Mouse (Mus musculus) lung, postnatal 14 days (tissue): ENCODE measurements around the gene Prr9.

Source experiments
- DNase-seq: peaks from one replicate; pipeline ENCODE4 v3.0.0; 2021

Gene Prr9

DNA sequence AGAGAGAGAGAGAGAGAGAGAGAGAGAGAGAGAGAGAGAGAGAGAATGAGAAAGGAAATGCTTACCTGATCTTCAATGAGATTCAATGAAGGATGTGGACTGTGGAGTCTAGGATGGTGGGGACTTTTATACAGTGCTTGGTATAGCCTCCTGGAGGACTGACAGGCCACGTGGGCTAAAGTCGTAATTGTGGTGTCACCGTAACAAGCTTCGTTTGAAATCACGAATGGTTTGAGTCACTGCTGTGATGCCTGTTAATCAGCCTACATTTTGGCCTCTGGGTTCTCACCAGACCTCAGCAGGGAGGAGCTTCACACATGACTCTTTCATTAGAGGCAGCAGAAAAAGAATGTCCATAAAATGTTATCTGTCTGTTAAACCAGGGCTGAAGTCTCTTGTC is at the start of gene Prr9:
Prr9 (minus strand) TSS at position 101 of the 400 bp plus-strand sequence.
- DNase-seq = no peak

DNA sequence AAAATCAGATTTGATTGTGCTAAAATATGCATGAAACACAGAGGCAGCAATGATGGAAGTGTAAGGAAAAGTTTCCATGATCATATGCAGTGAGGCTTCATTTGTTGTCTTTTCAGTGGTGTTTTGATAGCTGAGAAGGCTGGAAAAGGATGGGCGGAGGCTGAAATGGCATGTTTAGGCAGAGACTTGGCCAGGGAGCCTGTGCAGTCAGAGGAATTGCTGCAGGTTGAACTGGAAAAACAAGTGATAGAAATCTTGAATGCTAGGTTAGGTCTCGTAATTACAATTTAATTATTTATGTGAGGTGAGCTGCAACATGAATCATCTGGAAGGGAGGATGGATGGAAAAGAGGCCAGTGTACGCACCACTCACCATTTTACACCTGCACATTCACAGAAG is 46.1 kb upstream of the Prr9 start:
- DNase-seq = no peak

DNA sequence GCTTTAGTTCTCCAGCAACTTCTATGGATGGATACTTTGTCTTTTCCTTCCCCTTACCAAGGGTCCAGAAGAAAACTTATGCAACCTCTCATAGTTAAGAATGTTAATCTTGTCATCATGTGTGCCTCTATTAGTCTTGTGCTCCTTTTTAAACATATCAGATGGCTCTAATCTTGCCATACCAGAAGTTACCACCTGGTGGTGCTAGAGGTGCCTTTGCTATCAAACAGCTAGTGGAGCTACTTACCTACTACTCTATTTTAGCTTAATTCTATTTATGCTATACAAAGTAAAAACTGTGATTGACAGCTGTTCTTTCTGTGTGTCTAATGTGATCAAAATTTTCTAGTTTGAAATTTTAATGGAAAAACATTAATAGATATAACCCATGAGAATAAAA is 29.6 kb upstream of the Prr9 start:
- DNase-seq = peak; percentile 46

DNA sequence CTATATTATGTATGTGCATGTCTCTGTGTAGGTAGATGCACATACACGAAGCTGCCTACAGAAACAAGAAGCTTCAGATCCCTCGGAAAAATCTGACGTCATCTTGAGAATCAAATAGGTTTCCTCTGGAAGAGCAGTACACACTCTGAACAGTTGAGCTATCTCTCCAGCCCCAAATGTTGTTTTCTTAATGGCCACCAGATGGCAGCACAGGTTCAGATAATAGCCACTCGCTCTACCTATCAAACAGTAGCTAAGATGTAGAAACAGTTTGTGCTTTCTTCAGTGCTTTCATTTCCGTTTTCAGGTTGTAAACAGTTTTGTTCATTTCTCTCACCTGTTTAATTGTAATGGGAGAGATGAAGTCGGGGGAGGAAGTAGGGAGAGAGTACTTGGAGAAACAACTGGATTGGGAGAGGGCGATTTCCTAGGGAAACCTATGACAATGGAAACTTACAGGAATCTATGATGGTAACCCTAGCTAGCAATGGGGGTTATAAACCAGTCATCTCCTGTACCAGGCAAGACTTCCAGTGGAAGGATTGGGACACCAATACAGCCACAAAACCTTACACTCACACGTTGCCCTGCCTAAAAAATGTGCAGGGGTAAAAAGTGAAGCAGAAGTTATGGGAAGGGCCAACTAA is 27.0 kb upstream of the Prr9 start:
- DNase-seq = peak; percentile 36

DNA sequence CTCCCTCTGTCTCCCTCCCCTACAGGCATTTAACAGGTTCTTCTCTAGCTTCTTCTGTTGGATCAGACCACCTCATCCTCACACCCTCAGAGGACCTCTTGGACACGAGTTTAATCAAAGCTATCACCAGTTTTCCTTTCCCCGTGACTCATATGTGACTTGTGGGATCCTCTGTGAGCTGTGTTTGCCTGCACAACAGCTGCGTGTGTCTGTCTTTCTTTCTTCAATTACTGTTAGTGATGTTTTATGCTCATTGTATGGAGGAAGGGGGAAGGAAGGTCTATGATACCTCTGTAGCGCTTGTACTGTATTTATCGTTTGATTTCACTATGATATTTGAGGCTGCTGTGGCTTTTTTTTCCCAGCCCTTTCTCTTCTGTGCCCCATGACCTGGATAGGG is 24.2 kb upstream of the Prr9 start:
- DNase-seq = no peak

DNA sequence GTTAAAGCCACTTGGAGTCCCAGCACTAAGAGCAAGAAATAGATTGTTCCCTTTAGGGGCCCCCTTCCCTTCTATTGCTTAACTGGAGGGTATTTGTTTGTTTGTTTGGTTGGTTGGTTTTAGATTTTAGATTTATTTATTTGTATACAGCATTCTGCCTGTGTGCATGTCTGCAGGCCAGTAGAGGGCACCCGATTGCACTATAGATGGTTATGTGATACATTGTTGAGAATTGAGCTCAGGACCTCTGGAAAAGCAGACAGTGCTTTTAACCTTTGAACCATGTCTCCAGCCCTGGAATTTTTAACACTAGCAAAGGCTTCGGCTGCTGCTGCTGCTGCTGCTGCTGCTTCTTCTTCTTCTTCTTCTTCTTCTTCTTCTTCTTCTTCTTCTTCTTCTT is 23.7 kb upstream of the Prr9 start:
- no peak for DNase-seq

DNA sequence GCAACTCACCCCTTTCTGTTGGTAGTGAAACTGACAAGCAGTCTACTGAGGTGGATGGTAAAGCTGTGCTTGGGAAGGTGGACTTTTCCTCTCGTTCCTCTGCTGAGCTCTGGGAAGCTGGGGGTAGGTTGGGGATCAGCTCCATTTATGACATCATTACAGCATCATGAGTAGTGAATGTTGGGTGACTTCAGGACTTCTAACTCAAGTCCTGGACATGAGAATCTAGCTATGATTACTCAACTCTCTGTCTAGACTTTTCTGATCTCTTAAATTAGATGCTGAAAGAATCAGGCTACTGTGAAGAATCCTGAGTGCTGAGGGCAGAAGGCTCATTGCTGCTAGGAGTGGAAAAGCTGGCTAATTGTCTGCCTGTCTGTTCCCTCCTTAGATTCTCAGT is 18.9 kb upstream of the Prr9 start, which contains the start of gene Lelp1:
Lelp1 (minus strand) TSS at position 101 of the 400 bp plus-strand sequence.
- no peak for DNase-seq

DNA sequence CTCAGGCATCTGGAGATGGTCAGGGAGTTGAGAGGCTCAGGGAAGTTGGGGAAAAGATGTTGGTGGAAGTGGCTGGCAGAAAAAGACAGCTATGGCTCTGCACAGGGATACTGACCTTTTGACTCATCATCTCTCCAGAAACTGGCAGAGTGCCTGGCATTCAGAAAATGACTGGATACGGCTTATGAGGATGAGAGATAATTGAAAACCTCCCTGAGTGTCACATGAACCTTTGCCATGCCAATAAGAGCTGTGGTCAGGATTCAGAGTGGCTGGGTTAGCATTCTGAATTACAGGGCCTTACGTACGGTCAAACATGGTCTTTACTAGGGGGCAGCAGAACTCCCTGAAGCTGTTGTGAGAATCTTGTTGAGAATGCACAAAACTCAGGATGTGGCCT is 2.8 kb downstream of the Prr9 start:
- DNase-seq = no peak

DNA sequence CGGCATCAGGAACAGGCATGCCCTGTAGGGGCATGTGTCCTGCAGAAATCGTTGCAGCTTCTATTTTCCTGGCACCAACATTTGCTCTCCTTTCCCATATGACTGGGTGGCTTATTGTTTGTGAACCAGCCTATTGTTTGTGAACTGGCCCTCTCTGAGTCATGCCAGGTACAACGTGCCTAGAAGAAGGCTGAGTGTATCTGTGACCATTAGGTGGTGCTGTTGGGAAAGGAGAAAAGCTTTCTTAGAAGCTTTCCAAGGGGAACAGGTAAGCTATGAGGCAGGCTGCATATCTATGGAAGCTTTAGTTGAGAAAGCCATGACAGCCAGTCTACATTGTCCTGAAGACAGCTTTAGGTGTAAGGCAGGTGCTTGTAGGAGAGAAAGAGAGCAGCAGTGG is 5.8 kb downstream of the Prr9 start:
- DNase-seq = no peak

DNA sequence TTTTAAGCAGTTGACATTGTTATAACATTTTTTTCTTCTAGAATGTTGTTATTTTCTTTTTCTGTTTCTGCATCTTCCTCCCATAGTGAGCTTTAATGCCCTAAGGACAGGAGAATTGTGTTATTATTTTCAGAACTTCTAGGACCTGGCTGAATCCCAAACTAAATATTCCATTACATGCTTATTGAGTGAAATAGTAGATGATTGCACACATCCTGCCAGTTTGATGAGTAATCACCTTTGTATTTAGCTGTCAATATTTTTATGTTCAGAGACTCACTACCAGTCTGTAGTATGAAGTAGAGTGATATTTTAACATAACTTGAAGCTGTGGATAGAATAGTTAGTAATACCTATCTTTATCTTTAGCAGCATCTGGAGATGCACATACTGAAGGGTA is 12.2 kb downstream of the Prr9 start:
- DNase-seq = no peak

DNA sequence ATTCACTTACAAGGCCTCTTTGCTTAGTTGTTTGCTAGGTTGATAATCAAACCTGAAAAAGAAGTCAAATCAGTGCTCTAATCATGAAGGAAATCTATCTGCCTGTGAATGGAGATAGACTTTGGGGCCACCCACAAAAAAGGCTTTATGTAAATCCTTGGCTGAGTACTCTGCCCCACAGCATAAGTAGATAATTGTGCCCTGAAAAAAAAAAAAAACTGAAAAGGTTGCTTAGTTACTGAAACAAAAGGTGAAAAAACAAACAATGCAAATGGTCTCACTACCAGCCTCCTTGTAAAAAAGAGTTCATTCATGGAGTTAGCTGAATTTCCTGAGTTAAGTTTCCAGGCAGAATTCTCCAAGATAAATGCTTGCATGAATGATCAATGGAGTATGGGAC is 13.0 kb downstream of the Prr9 start:
- DNase-seq = no peak

DNA sequence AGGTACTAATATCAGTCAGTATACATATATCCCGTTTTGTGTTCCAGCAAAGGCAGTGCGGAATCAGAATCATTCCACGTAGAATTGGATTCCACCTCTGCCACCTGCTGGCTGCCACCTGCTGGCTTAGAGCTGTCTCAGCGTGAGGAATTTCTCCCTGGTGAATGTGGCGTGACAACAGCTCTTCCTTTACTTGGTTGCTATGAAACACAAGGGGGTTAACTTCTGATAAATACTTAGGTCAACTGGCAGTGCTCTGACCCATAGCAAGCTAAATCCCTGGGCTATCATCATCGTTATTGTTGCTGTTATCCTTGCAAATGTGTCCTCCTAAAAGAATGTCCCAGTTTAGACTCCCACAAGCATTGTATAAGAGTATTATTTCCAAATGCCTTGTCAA is 17.2 kb downstream of the Prr9 start:
- peak; percentile 4 for DNase-seq

DNA sequence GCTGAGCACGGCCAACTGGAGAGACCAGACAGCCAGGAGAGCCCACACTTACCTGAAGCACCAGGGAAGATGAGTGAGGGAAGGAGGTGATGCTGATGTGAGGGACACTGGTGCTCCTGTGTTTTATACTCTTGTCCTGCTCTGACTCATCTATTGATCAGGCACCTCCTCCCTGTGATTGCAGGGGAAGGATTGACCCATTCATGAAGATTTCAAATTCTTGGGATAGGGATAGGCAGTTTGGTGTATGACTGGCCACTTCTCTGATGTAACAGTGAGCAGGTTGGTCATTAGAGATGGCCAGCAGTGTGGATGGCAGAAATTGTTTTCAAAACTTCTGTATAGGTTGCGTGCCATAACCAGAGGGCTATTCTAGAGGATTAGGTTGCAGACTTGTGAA is 40.7 kb downstream of the Prr9 start, which contains the start of gene Lor:
Lor (minus strand) TSS at position 101 of the 400 bp plus-strand sequence.
- no peak for DNase-seq

DNA sequence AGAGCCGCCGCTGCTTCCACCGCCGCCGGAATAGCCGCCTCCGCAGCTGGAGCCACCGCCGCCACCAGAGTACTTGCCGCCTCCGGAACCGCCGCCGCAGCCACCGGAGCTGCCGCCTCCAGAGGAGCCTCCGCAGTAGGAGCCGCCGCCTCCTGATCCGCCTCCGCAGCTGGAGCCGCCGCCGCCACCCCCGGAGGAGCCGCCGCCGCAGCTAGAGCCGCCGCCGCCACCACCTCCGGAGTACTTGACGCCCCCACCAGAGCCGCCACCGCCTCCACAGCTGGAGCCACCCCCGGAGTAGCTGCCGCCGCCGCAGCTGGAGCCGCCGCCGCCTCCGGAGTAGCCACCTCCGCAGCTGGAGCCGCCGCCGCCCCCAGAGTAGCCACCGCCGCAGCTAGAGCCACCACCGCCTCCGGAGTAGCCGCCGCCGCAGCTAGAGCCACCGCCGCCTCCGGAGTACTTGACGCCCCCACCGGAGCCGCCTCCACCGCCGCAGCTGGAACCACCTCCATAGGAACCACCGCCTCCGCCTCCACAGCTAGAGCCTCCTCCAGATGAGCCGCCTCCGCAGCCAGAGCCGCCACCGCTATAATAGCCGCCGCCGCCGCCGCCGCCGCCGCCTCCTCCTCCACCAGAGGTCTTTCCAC is 42.3 kb downstream of the Prr9 start:
- peak; percentile 20 for DNase-seq

DNA sequence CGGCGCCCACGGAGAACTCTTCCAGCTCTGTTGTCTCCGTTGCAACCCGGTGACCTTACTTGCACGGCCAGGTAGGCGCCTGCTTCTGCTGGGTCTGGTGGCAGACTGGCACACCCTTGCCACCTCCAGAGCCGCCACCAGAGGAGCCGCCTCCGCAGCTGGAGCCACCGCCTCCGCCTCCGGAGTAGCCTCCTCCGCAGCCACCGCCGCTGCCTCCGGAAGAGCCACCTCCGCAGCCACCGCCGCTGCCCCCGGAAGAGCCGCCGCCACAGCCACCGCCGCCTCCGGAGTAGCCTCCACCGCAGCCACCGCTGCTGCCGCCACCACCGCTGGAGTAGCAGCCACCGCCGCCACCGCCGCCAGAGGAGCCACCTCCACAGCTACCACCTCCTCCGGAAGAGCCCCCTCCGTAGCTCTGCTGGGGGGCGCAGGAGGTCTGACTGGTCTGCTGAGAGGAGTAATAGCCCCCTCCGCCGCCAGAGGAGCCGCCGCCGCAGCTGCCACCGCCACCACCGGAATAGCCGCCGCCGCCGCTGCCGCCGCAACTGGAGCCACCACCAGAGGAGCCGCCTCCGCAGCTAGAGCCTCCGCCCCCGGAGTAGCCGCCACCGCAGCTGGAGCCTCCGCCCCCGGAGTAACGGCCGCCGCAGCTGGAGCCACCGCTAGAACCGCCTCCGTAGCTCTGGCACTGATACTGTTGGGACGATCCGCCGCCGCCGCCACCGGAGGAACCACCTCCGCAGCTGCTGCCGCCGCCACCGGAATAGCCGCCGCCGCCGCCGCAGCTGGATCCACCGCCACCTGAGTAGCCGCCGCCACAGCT is 43.1 kb downstream of the Prr9 start:
- peak; percentile 56 for DNase-seq
